Mouse (Mus musculus): ENCODE data around the gene Olfr791. TPM values are rescaled to one million over a fixed set of nuclear protein-coding genes. Genes with fewer than 3 reads are reported as not detected.

The Olfr791 gene
- not detected in 2 replicates for polyA plus RNA-seq (2016; fragmentation: Nextera tagmentation; extraction: Ambion mirVana)

- H3K27me3 ChIP-seq: no peaks in the 10 kb centered on the region
- H3K9me3 ChIP-seq: no peaks in the 10 kb centered on the region
- H3K4me3 ChIP-seq: no peak within 1 kb of the TSS
- H3K27ac ChIP-seq: no peak within 1 kb of the TSS
- WGBS: 68% methylated on average over 3 of the region's 3 CpGs
- no peaks in the 10 kb centered on the region for H3K36me3 ChIP-seq
- H3K4me2 ChIP-seq (replicated peaks): no peak within 1 kb of the TSS
- H3K9ac ChIP-seq: no peak within 1 kb of the TSS
- H3K4me1 ChIP-seq: no peaks in the 10 kb centered on the region
- no peak for ATAC-seq (ENCODE audit: insufficient number of reproducible peaks, insufficient read depth, low FRiP score, low TSS enrichment)
These were observed at the start of gene Olfr791 for GRCm38 (mm10) chr10:129521492-129521891. Gene Olfr791 (plus strand): TSS chr10:129521792.

DNA sequence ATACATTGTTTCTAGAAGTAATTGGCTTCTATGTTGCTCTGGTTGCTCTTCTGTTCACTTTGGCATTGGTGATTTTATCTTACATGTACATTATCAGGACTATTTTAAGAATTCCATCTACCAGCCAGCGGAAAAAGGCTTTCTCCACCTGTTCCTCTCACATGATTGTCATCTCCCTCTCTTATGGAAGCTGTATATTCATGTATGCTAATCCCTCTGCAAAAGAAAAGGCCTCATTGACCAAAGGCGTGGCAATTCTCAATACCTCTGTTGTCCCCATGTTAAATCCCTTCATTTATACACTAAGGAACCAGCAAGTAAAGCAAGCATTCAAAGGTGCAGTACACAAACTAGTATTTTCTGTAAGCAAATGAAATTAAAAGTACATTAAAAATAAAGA lies 48.3 kb upstream of the Olfr791 start:
- WGBS: 74% methylated on average over 2 of the region's 2 CpGs
- ATAC-seq (ENCODE audit: insufficient number of reproducible peaks, insufficient read depth, low FRiP score, low TSS enrichment): no peak
- H3K27me3 ChIP-seq: no peaks in the 10 kb centered on the region

GRCm38 (mm10) chr10:129473723-129474122 lies 47.9 kb upstream of the Olfr791 start:
- Histone ChIP-seq H3K4me1 (no peaks in the 10 kb centered on the region), H3K9me3 (no peaks in the 10 kb centered on the region), H3K9ac (no peak overlapping the region), H3K4me2 (replicated peaks) (no peak overlapping the region), H3K27me3 (no peaks in the 10 kb centered on the region), H3K27ac (no peak overlapping the region), H3K4me3 (no peak overlapping the region), H3K36me3 (no peaks in the 10 kb centered on the region)
- no peak for ATAC-seq (ENCODE audit: insufficient number of reproducible peaks, insufficient read depth, low FRiP score, low TSS enrichment)

More for the DNA sequence above, 48.3 kb upstream of the Olfr791 start:
- no peaks in the 10 kb centered on the region for H3K9me3 ChIP-seq
- H3K27ac ChIP-seq: no peak overlapping the region
- no peak overlapping the region for H3K4me2 ChIP-seq (replicated peaks)
- no peaks in the 10 kb centered on the region for H3K4me1 ChIP-seq
- no peak overlapping the region for H3K4me3 ChIP-seq
- H3K9ac ChIP-seq: no peak overlapping the region
- no peaks in the 10 kb centered on the region for H3K36me3 ChIP-seq

- WGBS: 60% methylated on average over 2 of the region's 2 CpGs
- no peak for ATAC-seq (ENCODE audit: insufficient number of reproducible peaks, insufficient read depth, low FRiP score, low TSS enrichment)
These were observed 37.1 kb upstream of the Olfr791 start, which contains the start of gene Olfr789 for GRCm38 (mm10) chr10:129484452-129484851. Gene Olfr789 (plus strand): TSS chr10:129484752.

DNA sequence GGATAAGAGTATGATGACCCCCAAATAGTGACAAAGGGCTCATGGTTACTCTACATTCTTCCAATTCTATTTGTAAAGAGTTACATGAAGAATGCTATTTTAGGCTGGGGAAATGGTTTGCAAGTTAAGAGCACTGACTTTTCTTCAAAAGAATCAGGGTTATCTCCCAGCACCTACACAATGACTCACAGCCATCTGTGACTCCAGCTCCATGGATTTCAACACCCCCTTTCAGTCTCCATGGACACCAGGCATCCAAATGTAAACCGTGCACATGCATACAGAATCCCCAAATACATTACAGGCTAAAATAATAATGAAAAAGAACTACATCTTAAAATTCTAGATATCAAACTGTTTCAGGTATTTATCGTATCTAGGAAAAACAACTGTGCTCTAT lies 31.5 kb upstream of the Olfr791 start:
- Histone ChIP-seq H3K4me1 (no peaks in the 10 kb centered on the region), H3K27ac (no peak overlapping the region), H3K4me3 (no peak overlapping the region), H3K4me2 (replicated peaks) (no peak overlapping the region), H3K36me3 (no peaks in the 10 kb centered on the region), H3K9me3 (no peaks in the 10 kb centered on the region), H3K27me3 (no peaks in the 10 kb centered on the region), H3K9ac (no peak overlapping the region)
- WGBS: 81% methylated on average over 2 of the region's 2 CpGs
- no peak for ATAC-seq (ENCODE audit: insufficient number of reproducible peaks, insufficient read depth, low FRiP score, low TSS enrichment)

More at GRCm38 (mm10) chr10:129484452-129484851, 37.1 kb upstream of the Olfr791 start, which contains the start of gene Olfr789:
- H3K27ac ChIP-seq: no peak within 1 kb of the TSS
- H3K4me1 ChIP-seq: no peaks in the 10 kb centered on the region
- H3K36me3 ChIP-seq: no peaks in the 10 kb centered on the region
- no peak within 1 kb of the TSS for H3K9ac ChIP-seq
- H3K27me3 ChIP-seq: no peaks in the 10 kb centered on the region
- no peak within 1 kb of the TSS for H3K4me3 ChIP-seq
- no peak within 1 kb of the TSS for H3K4me2 ChIP-seq (replicated peaks)
- no peaks in the 10 kb centered on the region for H3K9me3 ChIP-seq

- Histone ChIP-seq H3K36me3 (no peaks in the 10 kb centered on the region), H3K27me3 (no peaks in the 10 kb centered on the region), H3K4me1 (no peaks in the 10 kb centered on the region), H3K27ac (no peak within 1 kb of the TSS), H3K9ac (no peak within 1 kb of the TSS), H3K4me3 (no peak within 1 kb of the TSS), H3K4me2 (replicated peaks) (no peak within 1 kb of the TSS), H3K9me3 (no peaks in the 10 kb centered on the region)
- ATAC-seq (ENCODE audit: insufficient number of reproducible peaks, insufficient read depth, low FRiP score, low TSS enrichment): no peak
These were observed 23.4 kb upstream of the Olfr791 start, which contains the start of gene Olfr790 for GRCm38 (mm10) chr10:129498192-129498591. Gene Olfr790 (plus strand): TSS chr10:129498492.

DNA sequence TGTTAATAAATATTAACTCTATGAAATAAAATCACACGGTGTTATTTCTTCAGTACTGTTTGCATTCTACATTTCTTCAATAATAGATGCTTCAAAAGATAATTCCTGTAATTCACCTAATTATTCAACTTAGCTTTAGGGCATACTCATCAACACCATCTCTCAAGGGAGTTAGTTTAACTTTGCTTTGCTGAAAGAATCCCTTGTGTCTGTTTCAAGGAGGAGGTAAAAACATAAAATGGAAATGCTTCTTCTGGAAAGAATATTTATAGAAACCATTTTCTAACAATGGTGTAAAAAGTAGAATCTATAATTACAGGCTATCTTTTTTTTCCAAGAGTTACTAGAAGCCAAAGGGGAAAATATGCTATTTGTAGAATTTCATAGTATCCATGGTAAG lies 17.3 kb downstream of the Olfr791 start, which contains the start of gene Olfr792:
Olfr792 (plus strand) TSS at position 301 of the 400 bp plus-strand sequence.
- Histone ChIP-seq H3K9me3 (no peaks in the 10 kb centered on the region), H3K4me1 (no peaks in the 10 kb centered on the region), H3K27me3 (no peaks in the 10 kb centered on the region), H3K4me3 (no peak within 1 kb of the TSS), H3K36me3 (no peaks in the 10 kb centered on the region), H3K4me2 (replicated peaks) (no peak within 1 kb of the TSS), H3K9ac (no peak within 1 kb of the TSS), H3K27ac (no peak within 1 kb of the TSS)
- 64% methylated on average over 1 of the region's 1 CpGs for WGBS
- no peak for ATAC-seq (ENCODE audit: insufficient number of reproducible peaks, insufficient read depth, low FRiP score, low TSS enrichment)

DNA sequence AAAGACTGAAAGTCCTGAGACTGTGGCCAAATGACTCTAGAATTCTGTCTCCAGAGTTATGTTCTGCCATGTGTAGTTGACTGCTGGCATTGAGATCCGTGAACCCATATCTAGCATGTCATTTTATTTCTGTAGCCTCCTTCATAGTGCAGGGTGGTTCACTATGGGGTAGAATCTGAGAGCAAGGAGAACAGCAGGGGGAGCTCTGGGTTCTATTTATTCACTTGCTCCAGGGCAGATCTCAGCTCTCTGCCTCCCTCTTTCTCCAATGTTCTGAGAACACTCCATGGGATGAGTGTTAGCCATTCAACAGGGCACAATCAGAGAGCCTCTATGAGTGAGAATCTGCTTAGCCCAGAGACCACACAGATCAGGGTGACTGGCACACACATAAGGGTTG lies 27.8 kb downstream of the Olfr791 start:
- Histone ChIP-seq H3K4me2 (replicated peaks) (no peak overlapping the region), H3K4me3 (no peak overlapping the region), H3K36me3 (no peaks in the 10 kb centered on the region), H3K4me1 (no peaks in the 10 kb centered on the region), H3K27me3 (no peaks in the 10 kb centered on the region), H3K9ac (no peak overlapping the region), H3K27ac (no peak overlapping the region), H3K9me3 (peaks cover under 1% of the 10 kb centered on the region; the same call in 1 of the 2 replicates)
- WGBS: 60% methylated on average over 1 of the region's 1 CpGs
- ATAC-seq (ENCODE audit: insufficient number of reproducible peaks, insufficient read depth, low FRiP score, low TSS enrichment): no peak

GRCm38 (mm10) chr10:129567355-129567754 lies 45.8 kb downstream of the Olfr791 start, which contains the start of gene Olfr794:
Gene Olfr794 (plus strand): TSS chr10:129567655.
- H3K9me3 ChIP-seq: no peaks in the 10 kb centered on the region
- H3K27me3 ChIP-seq: no peaks in the 10 kb centered on the region
- no peak within 1 kb of the TSS for H3K9ac ChIP-seq
- no peak within 1 kb of the TSS for H3K27ac ChIP-seq
- H3K4me1 ChIP-seq: no peaks in the 10 kb centered on the region
- no peak within 1 kb of the TSS for H3K4me3 ChIP-seq
- WGBS: 86% methylated on average over 2 of the region's 2 CpGs
- H3K4me2 ChIP-seq (replicated peaks): no peak within 1 kb of the TSS
- H3K36me3 ChIP-seq: no peaks in the 10 kb centered on the region
- no peak for ATAC-seq (ENCODE audit: insufficient number of reproducible peaks, insufficient read depth, low FRiP score, low TSS enrichment)

- H3K4me1 ChIP-seq: no peaks in the 10 kb centered on the region
- H3K27me3 ChIP-seq: no peaks in the 10 kb centered on the region
- no peak overlapping the region for H3K4me3 ChIP-seq
- H3K4me2 ChIP-seq (replicated peaks): no peak overlapping the region
- no peak overlapping the region for H3K27ac ChIP-seq
- 69% methylated on average over 1 of the region's 1 CpGs for WGBS
- no peak for ATAC-seq (ENCODE audit: insufficient number of reproducible peaks, insufficient read depth, low FRiP score, low TSS enrichment)
- no peaks in the 10 kb centered on the region for H3K9me3 ChIP-seq
- no peak overlapping the region for H3K9ac ChIP-seq
- no peaks in the 10 kb centered on the region for H3K36me3 ChIP-seq
These were observed 55.5 kb downstream of the Olfr791 start for GRCm38 (mm10) chr10:129577066-129577465.

Data from embryonic facial prominence, embryonic 12.5 days (tissue).